Mouse (Mus musculus) limb, embryonic 10.5 days (tissue): ENCODE data around the gene Amz2. TPM values are rescaled to one million over a fixed set of nuclear protein-coding genes. Genes with fewer than 3 reads are reported as not detected.
"Not testable (repeated sequence)": the region's sequence is repeated elsewhere in the genome, so short reads cannot be mapped to it uniquely, and the experiment has no call there.

Experiments used
- DNase-seq: peaks from one replicate; pipeline ENCODE4 v3.0.0-alpha.2; 2017; ENCODE audit warnings: low spot score
- H3K27ac ChIP-seq: fragments of 300-500 bp; sonication (generic); 2 replicates; pipeline ENCODE4 v1.5.1; 2016; ENCODE audit warnings: mild to moderate bottlenecking
- H3K27me3 ChIP-seq: fragments of 300-500 bp; sonication (generic); 2 replicates; pipeline ENCODE4 v1.6.1; 2016; ENCODE audit warnings: low read depth, mild to moderate bottlenecking; ENCODE audit not compliant: poor library complexity, severe bottlenecking
- H3K36me3 ChIP-seq: fragments of 300-500 bp; sonication (generic); 2 replicates; pipeline ENCODE4 v1.6.1; 2016; ENCODE audit warnings: mild to moderate bottlenecking, moderate library complexity
- H3K4me1 ChIP-seq: fragments of 300-500 bp; sonication (generic); 2 replicates; pipeline ENCODE4 v1.6.1; 2016
- H3K4me3 ChIP-seq: fragments of 300-500 bp; sonication (generic); 2 replicates; pipeline ENCODE4 v1.5.1; 2016; ENCODE audit warnings: mild to moderate bottlenecking, moderate library complexity
- H3K9me3 ChIP-seq: fragments of 300-500 bp; sonication (generic); replicated peaks from 2 replicates; pipeline ENCODE4 v1.6.1; 2016; ENCODE audit warnings: mild to moderate bottlenecking
- WGBS: fragments of 180-500 bp; shearing (Covaris S2); methylation state at CpG from one replicate; pipeline ENCODE4 v1.1.7; 2016; 5-methylcytosine and 5-hydroxymethylcytosine counted together
- microRNA-seq: library from miRNA; unstranded; fragments of <30 nt; microRNA quantifications from one replicate; pipeline ENCODE4, GENCODE M21; 2017
- polyA plus RNA-seq: library from polyadenylated mRNA; unstranded; fragments of >200 nt; fragmentation: Nextera tagmentation; extraction: Ambion mirVana; gene quantifications from 2 replicates; pipeline ENCODE4 v1.2.1, GENCODE M21; 2016

Amz2 gene
- polyA plus RNA-seq, 1 experiment from 2014 or later = 46.2 TPM

GRCm38 (mm10) chr11:109492847-109493464, 67.2 kb downstream of the Amz2 start:
- not testable (repeated sequence) for H3K9me3 ChIP-seq, DNase-seq, H3K4me3 ChIP-seq, H3K36me3 ChIP-seq, H3K27me3 ChIP-seq, H3K27ac ChIP-seq
- WGBS = 81% methylated on average over 8 of the region's 8 CpGs
- H3K4me1 ChIP-seq = peaks cover 36% of the 10 kb centered on the region

GRCm38 (mm10) chr11:109494890-109495770, 69.4 kb downstream of the Amz2 start:
- Histone ChIP-seq H3K27ac (no peak overlapping the region), H3K4me1 (peaks cover 44% of the 10 kb centered on the region), H3K9me3 (no peaks in the 10 kb centered on the region), H3K36me3 (no peaks in the 10 kb centered on the region), H3K27me3 (peaks cover 3% of the 10 kb centered on the region; the same call in 1 of the 2 replicates), H3K4me3 (no peak overlapping the region)
- DNase-seq = no peak
- WGBS = 39% methylated on average over 24 of the region's 24 CpGs

GRCm38 (mm10) chr11:109495771-109496474, 70.2 kb downstream of the Amz2 start:
- Histone ChIP-seq H3K9me3 (no peaks in the 10 kb centered on the region), H3K27ac (no peak overlapping the region), H3K4me1 (peaks cover 44% of the 10 kb centered on the region), H3K27me3 (peaks cover 3% of the 10 kb centered on the region; the same call in 1 of the 2 replicates), H3K4me3 (no peak overlapping the region), H3K36me3 (no peaks in the 10 kb centered on the region)
- 46% methylated on average over 14 of the region's 14 CpGs for WGBS
- DNase-seq = no peak

DNA sequence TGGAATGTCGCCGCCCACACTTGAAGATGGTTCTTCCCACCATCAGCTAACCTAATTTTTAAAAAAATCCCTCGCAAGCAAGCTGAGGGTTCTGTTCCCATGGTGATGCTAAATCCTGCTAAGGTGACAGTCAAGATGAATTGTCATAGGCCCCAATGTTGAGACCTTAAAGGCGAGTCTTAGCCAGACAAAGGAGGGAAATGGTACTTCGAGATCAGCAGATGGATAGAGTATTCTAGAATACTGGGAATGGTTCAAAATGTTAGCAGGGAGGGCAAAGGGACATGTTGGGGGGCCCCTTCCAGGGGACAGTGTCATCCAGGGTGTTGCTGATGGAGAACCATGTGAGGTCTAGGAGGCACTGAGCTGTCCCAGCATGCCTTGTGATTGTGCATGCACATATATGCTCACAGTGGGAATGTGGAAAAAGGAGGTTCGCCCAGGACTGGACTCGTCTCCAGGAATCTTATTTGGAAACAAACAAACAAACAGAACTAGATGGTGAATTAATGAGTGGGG, 70.8 kb downstream of the Amz2 start:
- Histone ChIP-seq H3K4me1 (peaks cover 44% of the 10 kb centered on the region), H3K36me3 (no peaks in the 10 kb centered on the region), H3K27ac (no peak overlapping the region), H3K4me3 (no peak overlapping the region), H3K27me3 (peaks cover 3% of the 10 kb centered on the region; the same call in 1 of the 2 replicates), H3K9me3 (no peaks in the 10 kb centered on the region)
- no peak for DNase-seq
- 82% methylated on average over 7 of the region's 7 CpGs for WGBS

- no peak for DNase-seq
- peaks cover 3% of the 10 kb centered on the region; the same call in 1 of the 2 replicates for H3K27me3 ChIP-seq
- H3K36me3 ChIP-seq = no peaks in the 10 kb centered on the region
- 78% methylated on average over 6 of the region's 6 CpGs for WGBS
- no peaks in the 10 kb centered on the region for H3K9me3 ChIP-seq
- peak overlapping the region; percentile 37 for H3K27ac ChIP-seq
- H3K4me1 ChIP-seq = peaks cover 44% of the 10 kb centered on the region
- no peak overlapping the region for H3K4me3 ChIP-seq
Measured at GRCm38 (mm10) chr11:109496996-109497714, 71.4 kb downstream of the Amz2 start.

- WGBS = 85% methylated on average over 9 of the region's 9 CpGs
- H3K27me3 ChIP-seq = peaks cover 3% of the 10 kb centered on the region; the same call in 1 of the 2 replicates
- DNase-seq = no peak
- peak overlapping the region; percentile 37 for H3K27ac ChIP-seq
- no peaks in the 10 kb centered on the region for H3K9me3 ChIP-seq
- peaks cover 44% of the 10 kb centered on the region for H3K4me1 ChIP-seq
- no peaks in the 10 kb centered on the region for H3K36me3 ChIP-seq
- H3K4me3 ChIP-seq = no peak overlapping the region
Measured at GRCm38 (mm10) chr11:109497990-109498389, 72.2 kb downstream of the Amz2 start.

DNA sequence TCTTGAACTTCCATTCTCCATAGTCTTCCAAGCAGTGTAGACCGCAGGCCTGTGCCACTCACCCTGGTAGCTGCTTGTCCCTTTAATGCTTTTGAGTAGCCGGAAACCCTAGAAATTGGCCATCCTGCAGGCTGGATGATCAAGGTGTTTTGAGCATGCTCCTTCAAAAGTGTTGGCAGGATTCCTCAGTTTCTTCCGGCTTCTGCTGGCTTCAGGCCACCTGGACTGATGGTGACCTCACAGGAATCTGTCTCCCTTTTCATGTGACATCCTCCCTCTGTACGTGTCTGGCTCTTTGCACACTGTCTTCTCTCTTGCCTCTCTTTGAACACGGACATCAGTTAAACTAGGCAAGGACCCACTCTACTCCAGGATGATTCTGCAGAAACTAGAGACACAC, 74.5 kb downstream of the Amz2 start:
- H3K4me1 ChIP-seq = peaks cover 34% of the 10 kb centered on the region
- H3K36me3 ChIP-seq = no peaks in the 10 kb centered on the region
- no peak overlapping the region for H3K4me3 ChIP-seq
- DNase-seq = no peak
- H3K27ac ChIP-seq = no peak overlapping the region
- H3K27me3 ChIP-seq = peaks cover 3% of the 10 kb centered on the region; the same call in 1 of the 2 replicates
- WGBS = 91% methylated on average over 5 of the region's 5 CpGs
- no peaks in the 10 kb centered on the region for H3K9me3 ChIP-seq

Small RNA genes lying within 50 kb of the gene (microRNA-seq; reads per million reads assigned to microRNA genes)
- gene Gm25540 = not detected

Other genes starting within 250 kb of the Amz2 start
- 2.1 and 4.2 TPM in 2 replicates for gene Rgs9, start 127.8 kb upstream of the Amz2 start, polyA plus RNA-seq
- 20.1 and 20.6 TPM in 2 replicates for gene Gna13, start 63.1 kb upstream of the Amz2 start, polyA plus RNA-seq
- not detected in 2 replicates for gene 9930022D16Rik, start 12.0 kb upstream of the Amz2 start, polyA plus RNA-seq
- 1.5 and 1.7 TPM in 2 replicates for gene Arsg, start 47.4 kb downstream of the Amz2 start, polyA plus RNA-seq
- 4.7 and 5.1 TPM in 2 replicates for gene Slc16a6, start 47.7 kb downstream of the Amz2 start, polyA plus RNA-seq
- 33.3 and 42.3 TPM in 2 replicates for gene Wipi1, start 186.0 kb downstream of the Amz2 start, polyA plus RNA-seq
- gene Prkar1a, start 223.5 kb downstream of the Amz2 start, polyA plus RNA-seq = 290 and 338 TPM in 2 replicates